ENCODE assay signal across 17 mouse cellular contexts in genomic region chr6:71267603-71268002, GRCm38 (mm10). TPM values are rescaled to one million over a fixed set of nuclear protein-coding genes. Genes with fewer than 3 reads are reported as not detected.
A peak's percentile ranks its signal among the peaks of the same experiment; 100 is the strongest.
DNase-seq lines count a peak whose midpoint lies in the region; ATAC-seq and TF ChIP-seq lines count a peak whose summit lies in the region.
"Not testable (repeated sequence)": the region's sequence is repeated elsewhere in the genome, so short reads cannot be mapped to it uniquely, and the experiment has no call there.
"Had no signal": no experiment of that assay in that cellular context is flagged by ENCODE, and none has a peak within 500 bp of the region (broad histone marks: within the 10 kb centered on the region; RNA-seq: fewer than 3 reads in every experiment).

No protein-coding gene starts in this region.

- not testable (repeated sequence) for H3K27me3 ChIP-seq in ES-Bruce4 (ENCODE audit: control insufficient read depth, insufficient read depth, low read length, poor library complexity, severe bottlenecking); heart, embryonic 13.5 days (replicated peaks); intestine, embryonic 14.5 days (replicated peaks; ENCODE audit: control insufficient read depth, insufficient read depth, low read length)

- TF ChIP-seq EP300 in ES-Bruce4 (IDR thresholded peaks at IDR 0.05; ENCODE audit: insufficient read depth, low read depth, low read length): peak; percentile 50; the same call in 1 of the 2 replicates

- 75% methylated on average over 7 of the region's 7 CpGs for WGBS in heart, embryonic 13.5 days
- 87% methylated on average over 7 of the region's 7 CpGs for WGBS in intestine, embryonic 14.5 days

- not testable (repeated sequence) for H3K4me1 ChIP-seq in ES-Bruce4 (ENCODE audit: control insufficient read depth, insufficient read depth, low read length); intestine, embryonic 14.5 days (replicated peaks; ENCODE audit: control insufficient read depth, insufficient read depth, low read length)
- H3K4me1 ChIP-seq in ES-E14 (ENCODE audit: control insufficient read depth in 2 of 2, insufficient read depth in 2 of 2, low read length in 2 of 2, poor library complexity in 1 of 2): peaks cover 0 to 26% of the 10 kb centered on the region in 2 experiments; a peak in 2 of 4 replicates
- peaks cover 52% of the 10 kb centered on the region for H3K4me1 ChIP-seq in heart, embryonic 13.5 days

- not testable (repeated sequence) for DNase-seq in ES-E14 (ENCODE audit: low read depth, low spot score)
- DNase-seq in ZHBTc4 (ENCODE audit: low read depth, low spot score): peak; percentile 77
- peak; percentile 21 for DNase-seq in intestine, embryonic 14.5 days (ENCODE audit: low spot score)

- TF ChIP-seq POLR2A in ES-Bruce4 (IDR thresholded peaks at IDR 0.05; ENCODE audit: insufficient read depth, low read length): not testable (repeated sequence)

- in situ Hi-C loops in ES-E14 (cut with MboI; ENCODE audit: low sequenced_read_pairs in 2 of 2, unreplicated experiment in 2 of 2): not testable (repeated sequence)

- H3K36me3 ChIP-seq in ES-Bruce4 (ENCODE audit: control insufficient read depth, insufficient read depth, low read length, poor library complexity, severe bottlenecking); ES-E14 (ENCODE audit: control insufficient read depth, insufficient read depth, low read length, poor library complexity, severe bottlenecking); heart, embryonic 13.5 days; intestine, embryonic 14.5 days (ENCODE audit: control insufficient read depth, insufficient read depth, low read length): not testable (repeated sequence)

- H3K27ac ChIP-seq in ES-Bruce4 (ENCODE audit: insufficient read depth, low read length) (peak overlapping the region; percentile 55; the same call in 1 of the 2 replicates), ES-E14 (ENCODE audit: insufficient read depth, low read depth, low read length, poor library complexity, severe bottlenecking) (peak overlapping the region; percentile 81; the same call in 1 of the 2 replicates)
- 0 out of 2 replicates have a peak overlapping the region, but pooled peaks have one; percentile 12 for H3K27ac ChIP-seq in heart, embryonic 13.5 days (replicated peaks)
- not testable (repeated sequence) for H3K27ac ChIP-seq in intestine, embryonic 14.5 days (ENCODE audit: low read depth)

- not testable (repeated sequence) for H3K9me3 ChIP-seq in ES-Bruce4 (replicated peaks; ENCODE audit: control insufficient read depth, insufficient read depth, low read length, poor library complexity, severe bottlenecking); ES-E14 (ENCODE audit: control insufficient read depth, insufficient read depth, low read depth, low read length); heart, embryonic 13.5 days; intestine, embryonic 14.5 days (ENCODE audit: control insufficient read depth, low read length)

- not testable (repeated sequence) for ATAC-seq in heart, embryonic 13.5 days (ENCODE audit: extremely low read depth, insufficient number of reproducible peaks, low FRiP score, low TSS enrichment); intestine, embryonic 14.5 days (replicated peaks; ENCODE audit: low FRiP score, low TSS enrichment, low read depth)

- H3K9ac ChIP-seq in ES-Bruce4 (ENCODE audit: low read depth, poor library complexity, severe bottlenecking); ES-E14 (ENCODE audit: insufficient read depth, low read depth, low read length, poor library complexity, severe bottlenecking); heart, embryonic 13.5 days; intestine, embryonic 14.5 days (ENCODE audit: low read length): not testable (repeated sequence)

- H3K4me3 ChIP-seq in ES-Bruce4 (ENCODE audit: low read depth, low read length); ES-E14 (ENCODE audit: insufficient read depth in 1 of 2, low read depth in 1 of 2, low read length in 2 of 2, poor library complexity in 1 of 2, severe bottlenecking in 1 of 2); heart, embryonic 13.5 days; intestine, embryonic 14.5 days (ENCODE audit: low read depth, low read length): not testable (repeated sequence)

- not testable (repeated sequence) for H3K4me2 ChIP-seq in heart, embryonic 13.5 days; intestine, embryonic 14.5 days (ENCODE audit: low read length)

- TF ChIP-seq CTCF in ES-Bruce4 (IDR thresholded peaks at IDR 0.05; ENCODE audit: low read depth, low read length): not testable (repeated sequence)

RNA-seq across cellular contexts. Expression of gene Krcc1, which starts 3.9 kb away (rescaled TPM):
- polyA plus RNA-seq in ES-Bruce4 (2011; ENCODE audit: insufficient read depth, insufficient read length, low read depth, missing spikeins): 53.7 and 59.1 TPM in 2 replicates
- total RNA-seq in ES-E14 (2012; rRNA removed): 13.2 and 19.2 TPM in 2 replicates
- polyA plus RNA-seq in heart, embryonic 13.5 days (2015; fragmentation: Nextera tagmentation; extraction: Ambion mirVana): 48.5 and 57.4 TPM in 2 replicates
- polyA plus RNA-seq in intestine, embryonic 14.5 days (2014; fragmentation: Nextera tagmentation; extraction: Ambion mirVana): 49.6 and 55.7 TPM in 2 replicates

RNA-seq across cellular contexts. Expression of gene Smyd1, which starts 54.4 kb away (rescaled TPM):
- polyA plus RNA-seq in ES-Bruce4 (2011; ENCODE audit: insufficient read depth, insufficient read length, low read depth, missing spikeins): 0.42 and 0.61 TPM in 2 replicates
- total RNA-seq in ES-E14 (2012; rRNA removed): 4.2 and 6.8 TPM in 2 replicates
- 90.5 and 93.4 TPM in 2 replicates for polyA plus RNA-seq in heart, embryonic 13.5 days (2015; fragmentation: Nextera tagmentation; extraction: Ambion mirVana)
- 0.56 and 0.78 TPM in 2 replicates for polyA plus RNA-seq in intestine, embryonic 14.5 days (2014; fragmentation: Nextera tagmentation; extraction: Ambion mirVana)
- total RNA-seq: common myeloid progenitor, adult 5-6 weeks; MEL had no signal
- polyA plus RNA-seq: erythroblast, embryonic 14.5 days had no signal

RNA-seq across cellular contexts. Expression of gene Cd8b1, which starts 55.0 kb away (rescaled TPM):
- not detected in 2 replicates for polyA plus RNA-seq in ES-Bruce4 (2011; ENCODE audit: insufficient read depth, insufficient read length, low read depth, missing spikeins)
- 0.21 TPM in 1 of 2 replicates, not detected in the other for total RNA-seq in ES-E14 (2012; rRNA removed)
- polyA plus RNA-seq in heart, embryonic 13.5 days (2015; fragmentation: Nextera tagmentation; extraction: Ambion mirVana): 0.12 TPM in 1 of 2 replicates, not detected in the other
- polyA plus RNA-seq in intestine, embryonic 14.5 days (2014; fragmentation: Nextera tagmentation; extraction: Ambion mirVana): 0.16 TPM in 1 of 2 replicates, not detected in the other
- total RNA-seq: adrenal gland, postnatal 25 days; adrenal gland, postnatal 4 days; common myeloid progenitor, adult 5-6 weeks; MEL had no signal
- polyA plus RNA-seq: brain, embryonic 14.5 days; embryonic facial prominence, embryonic 11.5 days; embryonic facial prominence, embryonic 15.5 days; erythroblast, embryonic 14.5 days; forebrain, embryonic 12.5 days; forebrain, embryonic 14.5 days; forebrain, embryonic 16.5 days; frontal cortex, adult 2 months had no signal

Comparison
In these comparisons a context has a peak if more than half of its experiments do, and no peak if none do; other contexts are left out.
1. RNA of gene Smyd1, which starts 54.4 kb away (polyA plus RNA-seq): 90.5 to 93.4 TPM in heart, embryonic 13.5 days; 0.56 to 0.78 TPM in intestine, embryonic 14.5 days and 0.42 to 0.61 TPM in ES-Bruce4; every median in the first group is over 10 times any median in the second.